Mouse (Mus musculus) Muller cell, postnatal 12 days (primary cell): ENCODE measurements at regions not wholly inside any gene's neighbourhood (a gene's known extent, or its start where the extent isn't known, plus 50 kb on each side); places are given as distances from the start of the nearest gene placed in this dataset.
A peak's percentile ranks its signal among the peaks of the same experiment; 100 is the strongest.

Source experiments
- DNase-seq: peaks from one replicate; pipeline ENCODE4 v3.0.0-alpha.2; 2015; ENCODE audit errors: inconsistent ontology term

GRCm38 (mm10) chr6:102977122-102977521 is 404.2 kb upstream of the Cntn3 start:
- DNase-seq, result no peak

GRCm38 (mm10) chr6:103023326-103023725 is 450.4 kb upstream of the Cntn3 start:
- no peak for DNase-seq

DNA sequence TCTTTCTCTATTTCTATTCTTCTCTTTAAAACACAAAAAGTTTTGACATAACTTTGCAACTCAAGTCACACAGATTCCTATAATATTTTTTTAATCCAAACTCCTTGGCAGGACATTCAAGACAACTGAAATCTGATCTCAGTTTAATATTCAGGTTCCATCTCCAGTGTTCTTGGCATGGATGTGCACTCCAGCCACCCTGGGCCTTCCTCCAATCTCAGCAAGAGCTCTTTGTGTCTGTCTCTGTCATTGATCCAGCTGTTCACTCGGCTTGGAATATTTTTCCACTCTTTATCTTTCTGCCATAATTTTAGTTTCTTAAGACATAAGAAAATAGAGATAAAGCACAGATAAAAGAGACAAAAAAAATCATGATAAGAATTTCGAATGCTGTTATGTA is 451.1 kb upstream of the Cntn3 start:
- DNase-seq, result peak; percentile 26

DNA sequence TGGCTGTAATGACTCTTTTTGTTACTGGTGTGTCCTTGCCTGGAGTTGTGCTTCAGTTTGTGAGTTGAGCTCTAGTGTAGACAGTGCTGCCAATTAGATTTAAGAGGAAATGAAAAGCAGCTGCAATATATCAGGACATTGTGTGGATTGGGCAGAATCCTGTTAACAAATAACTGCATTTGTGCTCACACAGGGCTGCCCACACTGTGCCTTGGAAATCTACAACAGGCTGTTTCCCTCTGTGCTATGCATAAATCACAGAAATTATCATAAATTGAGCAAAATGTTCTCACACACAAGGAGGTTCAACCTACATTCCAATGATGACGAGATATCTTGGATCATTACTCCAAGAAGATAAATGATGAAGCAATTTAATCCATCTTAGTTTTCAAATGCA is 455.2 kb upstream of the Cntn3 start:
- DNase-seq, result no peak

GRCm38 (mm10) chr6:103033418-103033817 is 460.5 kb upstream of the Cntn3 start:
- DNase-seq, result no peak

DNA sequence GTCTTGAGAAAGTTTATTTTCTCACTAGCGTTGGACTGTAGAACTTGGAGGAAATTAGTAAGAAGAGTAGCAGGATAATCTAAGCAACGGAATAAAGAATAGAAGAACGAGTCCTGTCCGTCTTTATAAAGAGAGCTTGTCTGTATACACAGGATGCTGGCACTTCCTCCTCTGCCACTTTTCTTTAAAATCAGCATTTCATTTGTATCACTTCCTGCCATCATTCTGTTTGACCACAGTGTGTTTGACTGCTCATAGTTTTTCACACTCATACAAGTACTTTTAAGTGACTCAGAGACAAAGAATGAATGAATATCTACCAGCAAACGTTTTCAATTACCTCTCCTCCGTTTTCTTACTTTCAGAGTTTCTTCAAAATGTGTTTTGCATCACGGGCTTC is 461.0 kb upstream of the Cntn3 start:
- peak; percentile 19 for DNase-seq

DNA sequence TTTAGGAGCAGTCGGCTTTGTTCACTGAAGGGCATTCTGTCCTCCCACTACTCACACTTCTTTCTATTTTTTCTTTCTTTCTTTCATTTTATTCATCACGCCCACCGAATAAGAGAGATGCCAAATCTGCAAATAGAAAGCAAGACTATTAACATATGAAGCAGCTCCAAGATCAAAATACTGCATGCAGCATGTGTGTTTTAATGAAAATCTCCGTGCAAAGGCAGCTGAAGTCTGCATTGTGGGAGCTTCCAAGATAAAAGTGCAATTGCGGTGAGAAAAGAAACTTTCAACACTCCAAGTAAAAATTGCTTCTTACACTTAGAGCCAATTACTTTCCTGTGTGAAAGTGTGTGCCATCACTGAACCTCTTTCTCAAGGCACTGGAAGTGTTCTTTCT is 449.8 kb upstream of the Chl1 start:
- DNase-seq, result no peak

GRCm38 (mm10) chr6:103106189-103106588 is 404.2 kb upstream of the Chl1 start:
- DNase-seq, result no peak

DNA sequence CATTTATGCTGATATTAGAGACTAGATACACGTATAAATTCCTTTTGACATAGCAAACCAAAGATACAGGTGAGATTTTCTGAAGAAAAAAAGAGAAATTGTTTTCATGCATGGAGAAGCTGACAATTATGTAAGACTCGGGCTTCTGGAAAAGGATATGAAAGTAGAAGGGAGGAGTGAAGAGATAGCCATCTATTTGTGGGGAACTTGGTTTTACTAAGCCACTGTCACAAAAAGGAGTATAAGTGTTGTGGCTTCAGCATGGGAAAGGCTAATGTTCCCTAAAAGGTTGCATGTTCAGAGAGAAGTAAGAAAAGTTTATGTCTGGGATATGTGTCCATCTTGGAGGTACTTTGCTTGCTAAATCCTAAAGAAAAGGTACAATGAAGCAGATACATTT is 390.8 kb upstream of the Chl1 start:
- DNase-seq, result no peak

DNA sequence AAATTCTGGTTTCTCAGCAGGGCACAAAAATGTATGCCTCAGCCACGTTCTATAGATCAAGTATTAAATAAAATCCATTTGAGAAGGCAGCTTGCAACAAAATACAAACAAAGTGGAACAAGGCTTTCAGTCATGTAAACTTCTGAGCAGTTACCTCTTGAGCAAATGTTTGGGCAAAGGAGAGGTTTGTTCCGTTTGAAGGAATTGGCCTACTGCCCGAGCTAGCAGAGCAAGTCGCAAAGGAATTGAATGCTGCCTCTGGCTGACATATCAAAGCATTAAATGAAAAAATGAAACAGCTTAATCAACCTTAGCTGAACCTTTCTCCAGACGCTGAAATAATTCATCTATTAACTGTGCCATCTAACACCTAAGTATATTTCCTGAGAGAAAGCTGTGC is 369.5 kb upstream of the Chl1 start:
- DNase-seq, result no peak

DNA sequence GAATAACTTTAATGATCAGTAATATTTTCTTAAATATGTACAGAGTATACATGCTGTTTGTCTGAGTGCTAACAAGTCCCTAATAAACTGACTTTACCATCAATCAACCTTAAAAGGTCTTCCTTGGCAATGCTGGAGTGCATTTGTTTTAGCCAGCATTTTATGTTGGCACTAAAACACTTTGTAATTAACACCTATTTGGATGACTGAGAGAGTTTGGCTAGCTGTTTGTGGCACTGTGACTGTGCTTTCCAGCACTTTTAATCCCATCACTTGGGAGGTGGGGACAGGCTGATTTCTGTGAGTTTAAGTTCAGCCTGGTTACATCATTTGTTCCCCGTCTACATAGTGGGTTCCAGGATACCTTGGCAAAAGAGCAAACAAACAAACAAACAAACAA is 332.5 kb upstream of the Chl1 start:
- no peak for DNase-seq

DNA sequence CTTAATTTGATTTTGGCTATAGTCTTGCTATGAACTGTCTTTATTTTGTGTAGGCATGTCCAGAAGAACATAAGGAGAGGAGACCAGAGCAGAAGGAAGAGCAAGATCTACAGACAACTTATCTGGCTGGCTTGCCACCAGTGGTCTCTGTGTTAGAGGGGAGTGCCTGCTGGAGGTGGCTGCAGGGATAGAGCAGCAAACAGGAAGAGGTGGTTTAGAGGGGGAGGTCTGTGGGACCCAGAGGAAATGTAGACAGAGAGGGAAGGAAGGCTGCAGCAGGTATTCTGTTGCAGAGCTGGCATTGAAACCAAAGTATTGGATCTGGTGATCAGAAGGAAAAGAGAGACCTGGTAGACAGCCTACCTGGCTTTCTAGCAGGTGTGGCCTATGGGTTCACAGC is 327.0 kb upstream of the Chl1 start:
- no peak for DNase-seq

- no peak for DNase-seq
These were observed 313.5 kb upstream of the Chl1 start for GRCm38 (mm10) chr6:103196838-103197237.

GRCm38 (mm10) chr6:103201605-103202004 is 308.8 kb upstream of the Chl1 start:
- peak; percentile 54 for DNase-seq

- DNase-seq, result no peak
These were observed 301.2 kb upstream of the Chl1 start for GRCm38 (mm10) chr6:103209202-103209601.

DNA sequence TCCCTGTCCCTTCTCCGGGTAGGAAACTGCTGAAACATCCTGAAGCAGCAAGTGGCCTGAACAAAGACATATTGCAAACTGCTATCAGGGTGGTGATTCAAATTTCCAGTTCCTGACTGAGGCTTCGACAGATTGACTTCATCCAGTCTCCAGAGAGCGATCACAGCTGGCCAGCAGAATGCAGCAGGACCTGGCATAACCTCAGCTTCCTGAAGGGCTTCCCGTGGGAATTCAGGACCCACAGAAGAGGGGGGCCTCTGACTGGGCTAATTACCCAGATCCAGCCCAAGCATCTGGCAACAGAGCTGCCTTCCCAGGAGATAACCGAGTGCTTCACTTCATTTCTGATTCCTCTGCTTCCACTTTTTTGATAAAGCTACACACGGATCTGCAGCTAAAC is 297.2 kb upstream of the Chl1 start:
- no peak for DNase-seq

- no peak for DNase-seq
These were observed 273.5 kb upstream of the Chl1 start for GRCm38 (mm10) chr6:103236896-103237295.

DNA sequence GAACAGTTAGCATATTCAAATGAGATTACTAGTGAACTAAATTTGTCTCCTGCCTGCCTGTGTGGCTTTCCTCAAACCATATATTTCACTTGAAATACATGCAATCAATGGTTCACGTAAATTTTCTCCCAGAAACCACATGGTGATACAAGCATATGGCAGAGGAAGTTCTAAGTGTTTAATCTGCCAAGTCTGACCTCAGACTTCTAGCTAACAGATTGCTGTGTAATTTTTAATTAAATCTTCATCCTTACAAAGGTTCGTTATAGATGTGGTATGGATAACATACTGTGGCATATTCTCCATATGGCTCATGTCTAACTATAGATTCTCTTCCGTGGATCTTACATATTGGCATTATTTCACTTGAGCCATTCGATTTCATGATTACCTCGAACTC is 241.4 kb upstream of the Chl1 start:
- DNase-seq, result no peak

DNA sequence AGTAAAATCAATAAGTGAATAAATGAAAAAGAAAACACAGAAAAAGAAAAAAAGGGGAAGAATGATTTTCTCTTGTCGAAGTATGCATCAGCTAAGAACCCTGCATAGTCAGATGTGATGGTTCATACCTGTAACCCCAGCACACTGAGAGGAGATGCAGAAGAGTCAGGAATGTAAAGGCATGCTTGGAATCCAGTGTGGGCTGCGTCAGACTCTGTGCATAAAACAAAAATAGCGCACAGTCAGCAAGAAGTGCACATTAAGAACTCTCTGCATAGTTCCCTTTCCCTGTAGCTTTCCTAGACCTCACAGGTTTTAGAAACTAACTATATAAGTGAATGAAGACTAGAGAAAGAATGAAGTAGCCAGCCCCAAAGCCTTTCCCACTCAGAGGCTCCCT is 238.2 kb upstream of the Chl1 start:
- DNase-seq, result peak; percentile 4

DNA sequence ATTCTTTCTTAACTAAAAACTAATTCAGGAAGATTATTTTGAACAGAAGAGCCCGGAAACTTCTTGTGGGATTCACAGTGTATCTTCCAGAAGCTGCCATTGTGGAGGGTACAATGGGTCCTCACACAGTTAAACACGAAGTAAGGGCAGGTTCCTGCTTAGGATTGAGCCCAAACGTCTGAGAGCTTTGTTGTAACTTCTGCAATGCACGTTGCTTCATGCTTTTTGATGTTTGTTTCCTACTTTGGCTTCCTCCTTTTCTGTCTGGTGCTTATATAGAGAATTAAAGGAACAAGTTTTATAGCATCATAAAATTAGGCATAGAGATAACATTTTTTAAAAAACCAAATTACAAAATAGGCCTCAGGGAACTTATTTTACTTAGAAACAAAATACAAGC is 235.3 kb upstream of the Chl1 start:
- DNase-seq, result no peak

DNA sequence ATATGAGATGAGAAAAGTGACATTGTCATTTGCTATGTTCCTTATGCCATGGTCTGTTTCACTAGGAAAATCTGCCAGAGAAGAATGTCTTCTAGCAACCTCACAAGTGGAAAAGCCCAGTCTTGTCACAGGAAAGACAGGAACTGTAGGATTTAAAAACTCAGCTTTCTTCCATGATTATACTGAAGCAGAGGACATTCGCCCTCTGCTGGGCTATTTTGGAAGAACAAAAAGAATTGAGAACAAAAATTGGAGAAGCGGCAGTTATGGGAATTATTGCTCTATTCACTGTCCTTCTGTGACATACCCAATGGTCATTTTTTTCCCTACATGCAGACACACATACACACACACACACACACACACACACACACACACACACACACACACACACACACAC is 234.9 kb upstream of the Chl1 start:
- DNase-seq, result peak; percentile 19

DNA sequence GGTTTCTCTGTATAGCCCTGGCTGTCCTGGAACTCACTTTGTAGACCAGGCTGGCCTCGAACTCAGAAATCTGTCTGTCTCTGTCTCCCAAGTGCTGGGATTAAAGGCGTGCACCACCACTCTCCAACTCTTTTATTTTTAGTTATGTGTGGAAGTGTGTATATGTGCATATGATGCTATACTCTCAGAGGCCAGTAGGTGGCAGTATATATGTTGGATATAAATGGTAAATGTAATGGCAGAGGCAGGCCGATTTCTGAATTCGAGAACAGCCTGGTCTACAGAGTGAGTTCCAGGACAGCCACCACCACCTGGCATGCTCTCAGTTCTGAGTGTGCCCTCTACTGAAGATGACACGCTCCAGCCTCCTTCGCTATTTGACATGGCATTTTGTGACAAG is 214.4 kb upstream of the Chl1 start:
- no peak for DNase-seq

DNA sequence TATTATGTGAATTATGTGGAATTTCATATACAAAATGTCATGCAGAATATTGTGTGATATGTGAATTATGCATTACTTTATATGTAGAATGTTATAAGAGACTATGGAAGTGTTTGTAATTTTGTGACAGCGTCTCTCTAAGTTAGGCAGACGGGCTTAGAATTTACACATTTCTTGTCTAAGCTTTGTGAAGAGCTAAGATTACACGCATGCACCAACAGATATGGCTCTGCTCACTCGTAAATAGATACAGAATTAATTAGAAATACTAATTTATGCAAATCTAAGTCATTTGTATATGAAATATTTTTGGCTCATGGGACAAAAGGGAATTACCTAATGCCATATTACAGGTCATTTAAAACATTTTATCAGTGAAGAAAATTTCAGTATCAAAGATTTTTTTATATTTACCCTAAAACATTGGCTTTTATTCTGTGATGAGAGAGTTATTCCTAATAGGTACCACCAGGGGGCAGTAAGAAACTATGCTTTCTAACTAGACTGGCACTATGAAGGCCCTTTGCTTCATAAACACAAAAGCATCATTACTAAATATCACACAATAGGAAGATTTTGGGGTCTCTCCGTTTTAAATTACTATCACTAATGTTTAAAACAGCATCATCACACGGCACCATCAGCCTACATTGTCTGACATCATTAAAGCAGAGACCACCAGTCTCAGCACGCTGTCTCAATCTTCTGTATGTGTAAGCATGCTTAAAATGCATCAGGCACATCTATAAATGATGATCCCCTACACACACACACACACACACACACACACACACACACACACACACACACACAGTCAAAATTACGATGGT is 203.8 kb upstream of the Chl1 start:
- DNase-seq, result peak; percentile 53

- no peak for DNase-seq
These were observed 203.2 kb upstream of the Chl1 start for GRCm38 (mm10) chr6:103307250-103307580.
